Mouse (Mus musculus) forebrain, embryonic 11.5 days (tissue): ENCODE data around the gene Fkbp11. TPM values are rescaled to one million over a fixed set of nuclear protein-coding genes. Genes with fewer than 3 reads are reported as not detected.

Source experiments
- ATAC-seq: fragments of 200-750 bp; cut with Nextera tagmentation; replicated peaks from 2 replicates; pipeline ENCODE4 v1.8.0; 2017; ENCODE audit warnings: moderate TSS enrichment; ENCODE audit not compliant: low FRiP score
- DNase-seq: peaks from one replicate; pipeline ENCODE4 v3.0.0-alpha.2; 2017; ENCODE audit warnings: low spot score
- H3K27ac ChIP-seq: fragments of 300-500 bp; sonication (generic); 2 replicates; pipeline ENCODE4 v1.5.1; 2014; ENCODE audit warnings: low read depth, low read length
- H3K27me3 ChIP-seq: fragments of 300-500 bp; sonication (generic); 2 replicates; pipeline ENCODE4 v1.6.1; 2014; ENCODE audit warnings: mild to moderate bottlenecking, low read length, mixed read lengths; ENCODE audit not compliant: control insufficient read depth, insufficient read depth
- H3K36me3 ChIP-seq: fragments of 300-500 bp; sonication (generic); 2 replicates; pipeline ENCODE4 v1.6.1; 2014; ENCODE audit warnings: mild to moderate bottlenecking, low read length, moderate library complexity, mixed read lengths; ENCODE audit not compliant: control insufficient read depth, insufficient read depth
- H3K4me1 ChIP-seq: fragments of 300-500 bp; sonication (generic); replicated peaks from 2 replicates; pipeline ENCODE4 v1.6.1; 2014; ENCODE audit warnings: low read length, mixed read lengths; ENCODE audit not compliant: control insufficient read depth, insufficient read depth
- H3K4me2 ChIP-seq: fragments of 300-500 bp; sonication (generic); 2 replicates; pipeline ENCODE4 v1.6.1; 2014; ENCODE audit warnings: low read depth, mild to moderate bottlenecking, low read length, moderate library complexity, mixed read lengths; ENCODE audit not compliant: severe bottlenecking
- H3K4me3 ChIP-seq: fragments of 300-500 bp; sonication (generic); 2 replicates; pipeline ENCODE4 v1.5.1; 2014; ENCODE audit warnings: low read depth, low read length
- H3K9ac ChIP-seq: fragments of 300-500 bp; sonication (generic); 2 replicates; pipeline ENCODE4 v1.6.1; 2014; ENCODE audit warnings: low read length
- H3K9me3 ChIP-seq: fragments of 300-500 bp; sonication (generic); 2 replicates; pipeline ENCODE4 v1.6.1; 2016; ENCODE audit warnings: low read length, mixed read lengths; ENCODE audit not compliant: control insufficient read depth
- WGBS: fragments of 180-500 bp; shearing (Covaris S2); extraction: QIAGEN DNeasy Blood & Tissue Kit; methylation state at CpG from one replicate; pipeline ENCODE4 v1.1.7; 2014; 5-methylcytosine and 5-hydroxymethylcytosine counted together
- polyA plus RNA-seq: library from polyadenylated mRNA; unstranded; fragments of >200 nt; fragmentation: Nextera tagmentation; extraction: Ambion mirVana; gene quantifications from 2 replicates; pipeline ENCODE4 v1.2.1, GENCODE M21; 2014

Fkbp11 gene
- polyA plus RNA-seq, 1 experiment from 2014 or later: 6.7 TPM

DNA sequence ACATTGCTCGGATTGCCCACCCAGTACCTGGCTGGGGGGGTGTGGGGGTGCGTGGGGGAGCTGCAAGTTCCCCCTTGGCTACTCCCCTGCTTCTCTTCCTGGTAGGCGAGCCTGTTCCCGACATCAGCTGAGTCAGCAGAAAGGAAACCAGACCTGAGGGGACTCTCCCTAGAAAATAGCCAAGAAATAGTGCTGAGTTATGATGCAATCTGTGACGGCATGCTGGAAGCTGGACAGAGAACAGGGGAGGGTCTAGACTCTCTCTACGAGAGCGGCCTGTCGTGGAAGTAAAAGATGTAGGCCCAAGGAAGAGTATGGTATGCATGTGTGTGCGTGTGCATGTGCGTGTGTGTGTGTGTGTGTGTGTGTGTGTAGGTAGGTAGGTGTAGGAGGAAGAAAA is 44.8 kb downstream of the Fkbp11 start:
- no peak for ATAC-seq
- Histone ChIP-seq H3K36me3 (no peaks in the 10 kb centered on the region), H3K4me1 (no peaks in the 10 kb centered on the region), H3K9ac (no peak overlapping the region), H3K27me3 (no peaks in the 10 kb centered on the region; the same call in 1 of the 2 replicates), H3K4me2 (no peak overlapping the region), H3K4me3 (no peak overlapping the region), H3K9me3 (no peaks in the 10 kb centered on the region), H3K27ac (no peak overlapping the region)
- 84% methylated on average over 10 of the region's 10 CpGs for WGBS
- DNase-seq: no peak

DNA sequence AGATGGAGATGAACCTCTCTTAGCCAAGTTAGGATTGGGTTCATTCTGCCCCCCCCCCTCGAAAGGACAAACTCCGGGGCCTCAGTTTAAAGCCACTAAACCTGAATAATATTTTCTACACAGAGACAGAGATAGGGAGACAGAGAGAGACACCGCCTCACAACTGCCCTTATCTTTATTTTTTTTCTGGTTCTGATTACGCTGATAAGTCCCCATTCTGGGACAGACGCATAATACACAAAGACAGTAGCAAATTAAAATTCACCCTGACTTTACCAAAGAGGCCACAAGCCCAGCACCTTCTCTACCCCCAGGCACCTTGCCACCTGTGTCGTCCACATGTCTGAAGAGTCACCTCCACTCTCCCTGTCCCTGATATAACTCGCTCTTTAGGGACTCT is 46.4 kb downstream of the Fkbp11 start:
- Histone ChIP-seq H3K4me1 (peaks cover 6% of the 10 kb centered on the region; the same call in 1 of the 2 replicates), H3K4me3 (no peak overlapping the region), H3K27ac (no peak overlapping the region), H3K27me3 (peaks cover 6% of the 10 kb centered on the region), H3K4me2 (no peak overlapping the region), H3K9me3 (no peaks in the 10 kb centered on the region), H3K36me3 (no peaks in the 10 kb centered on the region), H3K9ac (no peak overlapping the region)
- ATAC-seq (no peak), DNase-seq (no peak)
- WGBS: 89% methylated on average over 7 of the region's 7 CpGs

DNA sequence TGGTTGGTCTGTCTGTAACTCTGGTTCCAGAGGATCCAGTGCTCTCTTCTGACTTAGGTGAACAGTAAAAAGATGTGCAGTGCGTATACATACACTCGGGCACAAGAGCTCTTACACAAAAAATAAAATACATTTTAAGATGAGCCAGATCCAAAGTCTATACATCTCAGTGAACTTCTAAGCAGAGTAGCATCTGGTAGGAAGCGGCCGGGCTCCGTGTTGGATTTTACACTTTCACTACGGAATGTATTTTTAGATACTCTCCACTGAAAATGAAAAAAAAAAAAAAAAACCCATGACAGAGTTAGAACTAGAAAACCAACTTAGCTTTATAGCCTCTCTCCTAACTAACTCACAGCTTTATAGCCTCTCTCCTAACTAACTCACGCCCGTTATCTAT is 47.3 kb downstream of the Fkbp11 start:
- no peaks in the 10 kb centered on the region for H3K9me3 ChIP-seq
- no peaks in the 10 kb centered on the region for H3K36me3 ChIP-seq
- 94% methylated on average over 8 of the region's 8 CpGs for WGBS
- no peak overlapping the region for H3K4me2 ChIP-seq
- ATAC-seq (no peak), DNase-seq (no peak)
- no peak overlapping the region for H3K4me3 ChIP-seq
- peaks cover 12% of the 10 kb centered on the region; the same call in 1 of the 2 replicates for H3K4me1 ChIP-seq
- no peak overlapping the region for H3K27ac ChIP-seq
- H3K9ac ChIP-seq: no peak overlapping the region
- peaks cover 12% of the 10 kb centered on the region for H3K27me3 ChIP-seq

DNA sequence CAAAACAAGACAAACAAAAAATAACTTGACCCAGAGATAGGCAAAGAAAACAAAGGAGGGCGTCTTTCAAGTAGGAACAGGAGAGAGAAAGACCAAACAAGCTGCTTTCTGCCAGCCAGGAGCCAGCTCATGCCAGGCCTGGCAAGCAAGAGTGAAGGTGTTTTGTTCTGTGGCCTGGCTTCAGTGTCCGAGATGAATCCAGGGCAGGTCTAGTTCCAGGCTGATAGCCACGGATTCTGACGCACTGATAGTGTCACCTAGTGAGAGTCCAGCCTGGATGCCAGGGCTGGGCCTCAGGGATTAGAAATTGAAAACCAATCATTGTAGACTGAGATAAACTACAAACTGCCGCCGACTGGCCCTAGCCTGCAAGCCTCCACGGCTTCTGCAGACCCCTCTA is 50.0 kb downstream of the Fkbp11 start:
- 70% methylated on average over 7 of the region's 7 CpGs for WGBS
- ATAC-seq: no peak
- Histone ChIP-seq H3K36me3 (no peaks in the 10 kb centered on the region), H3K27me3 (peaks cover 22% of the 10 kb centered on the region), H3K4me1 (peaks cover 25% of the 10 kb centered on the region), H3K4me2 (no peak overlapping the region), H3K9ac (no peak overlapping the region), H3K4me3 (no peak overlapping the region), H3K9me3 (no peaks in the 10 kb centered on the region), H3K27ac (no peak overlapping the region)
- no peak for DNase-seq

DNA sequence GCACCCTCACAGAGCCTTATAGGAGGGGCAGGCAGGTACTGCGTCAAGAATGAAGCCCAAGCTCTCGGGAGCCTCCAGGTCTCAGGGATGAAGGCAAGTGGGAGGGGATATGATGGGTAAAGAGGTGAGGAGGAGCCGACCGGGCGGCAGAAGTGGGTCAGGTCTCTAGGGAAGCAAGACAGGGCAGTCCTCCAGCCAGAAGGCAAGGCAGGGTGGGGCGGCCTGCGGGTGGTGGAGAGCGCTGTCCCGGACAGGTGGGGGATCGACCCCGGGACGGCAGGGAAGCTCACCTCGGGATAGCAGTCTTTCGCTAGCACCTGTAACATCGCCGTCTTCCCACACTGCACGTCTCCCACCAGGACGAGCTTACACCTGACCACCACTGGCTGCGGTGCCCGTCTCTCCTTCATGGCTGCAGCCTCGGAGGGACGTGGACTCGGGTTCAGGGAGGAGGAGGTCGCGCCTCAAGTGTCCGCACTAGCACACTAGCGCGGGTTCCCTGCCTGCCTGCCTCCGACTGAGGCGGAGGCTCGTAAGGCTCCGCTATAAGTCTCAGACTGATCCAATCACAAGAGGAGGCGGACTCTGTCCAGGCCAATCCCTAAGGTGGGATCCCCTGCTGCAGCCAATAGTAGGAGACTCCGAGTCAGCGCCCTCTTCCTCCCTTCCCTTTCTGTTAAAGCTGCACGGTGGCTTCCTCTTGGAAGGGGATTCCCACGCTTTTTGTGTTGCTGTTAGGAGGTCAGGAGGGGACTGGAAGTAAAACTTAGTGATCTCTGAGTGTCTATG is 50.9 kb downstream of the Fkbp11 start, which contains the start of gene Rnd1:
TSS of gene Rnd1 (minus strand) at position 522 of the 789 bp plus-strand sequence.
- under 1% methylated on average over 37 of the region's 37 CpGs for WGBS
- ATAC-seq (peak; percentile 94), DNase-seq (peak; percentile 88)
- Histone ChIP-seq H3K27ac (no peak within 1 kb of the TSS), H3K9ac (peak within 1 kb of the TSS; percentile 49), H3K4me3 (peak within 1 kb of the TSS; percentile 42), H3K4me2 (peak within 1 kb of the TSS; percentile 88), H3K4me1 (peaks cover 25% of the 10 kb centered on the region), H3K9me3 (no peaks in the 10 kb centered on the region), H3K27me3 (peaks cover 22% of the 10 kb centered on the region), H3K36me3 (no peaks in the 10 kb centered on the region)

DNA sequence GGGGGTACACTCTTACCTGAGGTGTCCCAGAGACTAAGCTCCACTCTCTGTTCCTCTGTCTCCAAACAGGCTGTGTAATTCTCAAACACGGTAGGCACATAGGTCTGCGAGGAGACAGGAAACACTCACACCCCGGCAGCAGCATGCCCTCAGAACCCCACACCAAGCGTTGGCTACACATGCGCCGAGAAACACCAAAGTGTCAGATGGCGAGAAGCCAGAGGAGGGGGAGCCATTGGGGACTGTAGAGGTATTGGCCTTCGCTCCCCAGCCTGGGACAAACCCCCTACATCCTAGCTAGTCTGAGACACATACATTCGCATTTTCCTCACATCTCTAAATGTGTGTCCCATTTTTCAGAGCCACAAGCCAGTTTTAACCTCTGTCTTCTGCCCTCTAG is 51.5 kb downstream of the Fkbp11 start:
- H3K4me3 ChIP-seq: peak overlapping the region; percentile 42
- H3K27me3 ChIP-seq: peaks cover 22% of the 10 kb centered on the region
- H3K4me1 ChIP-seq: peaks cover 25% of the 10 kb centered on the region
- peak overlapping the region; percentile 88 for H3K4me2 ChIP-seq
- peak overlapping the region; percentile 39 for H3K9ac ChIP-seq
- ATAC-seq (no peak), DNase-seq (no peak)
- H3K27ac ChIP-seq: no peak overlapping the region
- no peaks in the 10 kb centered on the region for H3K9me3 ChIP-seq
- WGBS: 5% methylated on average over 9 of the region's 9 CpGs
- H3K36me3 ChIP-seq: no peaks in the 10 kb centered on the region

DNA sequence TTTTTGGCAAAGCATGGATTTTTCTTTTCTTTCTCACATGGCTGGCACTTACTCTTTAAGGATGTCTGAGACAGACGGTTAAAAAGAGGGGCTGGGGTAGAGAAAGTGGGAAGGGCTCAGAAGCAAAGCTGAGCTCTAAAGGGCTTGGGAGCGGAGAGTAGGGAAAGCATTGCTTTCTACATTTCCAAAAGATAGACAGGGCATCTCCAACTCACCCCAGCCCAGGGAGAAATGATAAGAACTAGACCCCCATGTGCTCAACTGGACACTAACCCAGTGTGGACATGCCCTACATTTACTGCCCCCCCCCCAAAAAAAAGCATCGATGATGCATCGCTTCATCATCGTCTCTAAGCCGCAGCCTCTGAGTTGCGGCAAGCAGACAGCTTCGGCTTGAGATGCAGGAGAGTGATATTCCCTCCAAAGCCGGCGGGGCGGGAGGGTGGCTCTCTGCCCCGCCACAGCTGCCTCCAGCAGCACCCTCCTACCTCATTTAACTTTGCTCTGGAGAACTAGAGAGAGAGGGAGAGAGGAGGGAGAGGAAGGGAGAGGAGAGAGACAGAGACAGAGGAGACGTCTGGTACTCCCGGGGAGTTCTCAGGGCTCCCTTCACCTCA is 52.3 kb downstream of the Fkbp11 start:
- peak; percentile 61 for DNase-seq
- Histone ChIP-seq H3K36me3 (no peaks in the 10 kb centered on the region), H3K4me2 (peak overlapping the region; percentile 88), H3K9ac (peak overlapping the region; percentile 39), H3K4me3 (peak overlapping the region; percentile 42), H3K27me3 (peaks cover 22% of the 10 kb centered on the region), H3K27ac (no peak overlapping the region), H3K9me3 (no peaks in the 10 kb centered on the region), H3K4me1 (peaks cover 25% of the 10 kb centered on the region)
- no peak for ATAC-seq
- WGBS: 10% methylated on average over 14 of the region's 14 CpGs

- peaks cover 22% of the 10 kb centered on the region for H3K27me3 ChIP-seq
- H3K9me3 ChIP-seq: no peaks in the 10 kb centered on the region
- H3K4me2 ChIP-seq: peak overlapping the region; percentile 88
- WGBS: 32% methylated on average over 11 of the region's 11 CpGs
- no peak overlapping the region for H3K27ac ChIP-seq
- no peak for DNase-seq
- peaks cover 25% of the 10 kb centered on the region for H3K4me1 ChIP-seq
- peak overlapping the region; percentile 42; the same call in 1 of the 2 replicates for H3K4me3 ChIP-seq
- ATAC-seq: no peak
- no peaks in the 10 kb centered on the region for H3K36me3 ChIP-seq
- H3K9ac ChIP-seq: peak overlapping the region; percentile 39
Measured at GRCm38 (mm10) chr15:98674994-98675545, 52.9 kb downstream of the Fkbp11 start.
